Mouse (Mus musculus) bone marrow, adult 2 months (tissue): ENCODE results near the gene Ninj1.

Experiments used
- CTCF ChIP-seq: fragments of 200-500 bp; IDR thresholded peaks from 2 replicates; pipeline ENCODE4 v1.5.1; 2011; ENCODE audit warnings: low read length, control low read depth; ENCODE audit not compliant: control insufficient read depth, insufficient read depth
- POLR2A ChIP-seq: fragments of 200-500 bp; IDR thresholded peaks from 2 replicates; pipeline ENCODE4 v1.6.1; 2011; ENCODE audit warnings: low read depth, mild to moderate bottlenecking, control low read depth, low read length, borderline replicate concordance; ENCODE audit not compliant: control insufficient read depth

- TF ChIP-seq CTCF (no peak), POLR2A (no peak)
Measured at GRCm38 (mm10) chr13:49214454-49214853, 27.2 kb downstream of the Ninj1 start.
